Mouse (Mus musculus): ENCODE data around the gene Scamp1. TPM values are rescaled to one million over a fixed set of nuclear protein-coding genes. Genes with fewer than 3 reads are reported as not detected.

The Scamp1 gene
- total RNA-seq, 4 experiments from 2014 or later = 163 to 188 (median 179) TPM

Other genes with a start within 250 kb of the Scamp1 start
- gene Lhfpl2, start 228.1 kb downstream of the Scamp1 start, total RNA-seq (2022) = 10 to 100 TPM; 23.6 to 34.1 (median 24.8) TPM
- gene Ap3b1, start 73.1 kb upstream of the Scamp1 start, total RNA-seq (2022) = 10 to 100 TPM; 50.8 to 56.7 (median 53.6) TPM

Measured in layer of hippocampus, adult 8-10 months (tissue).